Mouse (Mus musculus): ENCODE data around the gene Tbc1d2.

DNA sequence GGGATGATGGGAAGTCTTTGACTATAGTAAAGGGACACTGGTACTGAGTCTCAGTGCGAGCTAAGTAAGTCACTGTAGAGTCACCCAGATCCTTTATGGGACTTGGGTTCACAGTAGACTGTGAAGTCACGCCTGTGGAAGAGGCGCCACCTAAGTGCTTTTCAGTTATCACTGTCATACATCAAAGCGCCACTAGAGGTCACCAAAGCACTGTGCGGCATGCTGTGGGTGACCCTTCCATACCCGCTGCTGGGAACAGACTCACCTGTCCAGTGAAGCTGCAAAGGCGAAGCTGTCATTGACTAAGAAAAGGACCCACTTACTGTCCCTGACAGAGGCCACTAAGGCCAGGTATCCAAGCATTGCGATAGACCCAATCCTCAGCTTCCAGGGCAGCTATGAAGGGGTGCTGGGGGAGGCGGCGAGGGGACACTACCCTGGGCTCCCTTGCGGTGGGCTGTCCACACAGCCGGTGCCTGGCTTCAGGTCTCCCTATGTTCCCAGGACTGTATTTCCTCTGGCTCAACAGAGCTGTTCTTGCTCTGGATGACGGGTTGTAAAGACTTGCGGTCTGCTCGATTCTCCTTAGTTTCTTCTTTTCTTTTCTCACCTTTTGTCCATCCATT is 39.5 kb upstream of the Tbc1d2 start:
- TF ChIP-seq CTCF (IDR thresholded peaks at IDR 0.05; ENCODE audit: borderline replicate concordance, insufficient read depth, low read depth, low read length) = peak; percentile 99
- no peak for TF ChIP-seq POLR2A (IDR thresholded peaks at IDR 0.05; ENCODE audit: borderline replicate concordance, insufficient read depth, low read length)
